Mouse (Mus musculus) MEL (cell line): Measurements from ENCODE around the gene Hnrnpul1. TPM values are rescaled to one million over a fixed set of nuclear protein-coding genes. Genes with fewer than 3 reads are reported as not detected.

ENCODE experiments used
- DNase-seq: peaks from one replicate; pipeline ENCODE4 v3.0.0; 2011; ENCODE audit warnings: low read depth, low spot score
- H3K27ac ChIP-seq: 2 replicates; pipeline ENCODE4 v1.5.1; 2012; ENCODE audit warnings: low read depth, mild to moderate bottlenecking, control low read depth, low read length, moderate library complexity; ENCODE audit not compliant: control insufficient read depth
- H3K27me3 ChIP-seq, 2 experiments: fragments of 150-350 bp in 1 of 2; sonication (generic) in 1 of 2; 2 replicates each; pipeline ENCODE4 v1.6.1; 2012; ENCODE audit warnings: low read length in 2 of 2, mild to moderate bottlenecking in 2 of 2, improper control_type of control experiment in 1 of 2, moderate library complexity in 1 of 2; ENCODE audit not compliant: insufficient read depth in 2 of 2, control insufficient read depth in 1 of 2
- H3K36me3 ChIP-seq, 2 experiments: 2 replicates each; pipeline ENCODE4 v1.6.1; 2012 to 2014; ENCODE audit warnings: low read length in 2 of 2, improper control_type of control experiment in 1 of 2, inconsistent platforms in 1 of 2, mild to moderate bottlenecking in 1 of 2; ENCODE audit not compliant: insufficient read depth in 2 of 2, control insufficient read depth in 1 of 2
- H3K4me1 ChIP-seq, 2 experiments: fragments of 150-350 bp in 1 of 2; sonication (generic) in 1 of 2; 2 replicates each; pipeline ENCODE4 v1.6.1; 2012; ENCODE audit warnings: low read length in 2 of 2, improper control_type of control experiment in 1 of 2, mild to moderate bottlenecking in 1 of 2; ENCODE audit not compliant: insufficient read depth in 2 of 2, control insufficient read depth in 1 of 2
- H3K4me3 ChIP-seq, 2 experiments: fragments of 150-350 bp in 1 of 2; sonication (generic) in 1 of 2; 2 replicates each; pipeline ENCODE4 v1.5.1; 2012; ENCODE audit warnings: low read depth in 2 of 2, low read length in 2 of 2, mild to moderate bottlenecking in 2 of 2, moderate library complexity in 2 of 2, control low read depth in 1 of 2, improper control_type of control experiment in 1 of 2; ENCODE audit not compliant: control insufficient read depth in 1 of 2, insufficient read depth in 1 of 2
- H3K79me2 ChIP-seq: 2 replicates; pipeline ENCODE4 v1.6.1; 2012; ENCODE audit warnings: mild to moderate bottlenecking, low read length, moderate library complexity; ENCODE audit not compliant: control insufficient read depth, poor library complexity, insufficient read depth
- H3K9ac ChIP-seq: 2 replicates; pipeline ENCODE4 v1.6.1; 2012; ENCODE audit warnings: low read depth, mild to moderate bottlenecking, control low read depth, low read length, moderate library complexity; ENCODE audit not compliant: control insufficient read depth, poor library complexity, severe bottlenecking
- H3K9me3 ChIP-seq: fragments of 150-350 bp; sonication (generic); replicated peaks from 2 replicates; pipeline ENCODE4 v1.6.1; 2012; ENCODE audit warnings: mild to moderate bottlenecking, low read length, improper control_type of control experiment, moderate library complexity; ENCODE audit not compliant: insufficient read depth
- CTCF ChIP-seq, 3 experiments: IDR thresholded peaks in 2 of 3; conservative IDR thresholded peaks in 1 of 3; 2 replicates each; pipeline ENCODE4 v1.5.1; 2011 to 2012; ENCODE audit warnings: low read length in 3 of 3, low read depth in 2 of 3, mild to moderate bottlenecking in 2 of 3, improper control_type of control experiment in 1 of 3, inconsistent platforms in 1 of 3, mixed read lengths in 1 of 3, moderate library complexity in 1 of 3; ENCODE audit not compliant: control insufficient read depth in 1 of 3, insufficient read depth in 1 of 3, poor library complexity in 1 of 3, severe bottlenecking in 1 of 3
- EP300 ChIP-seq, 2 experiments: IDR thresholded peaks; 2 replicates each; pipeline ENCODE4 v1.6.1; 2011; ENCODE audit warnings: improper control_type of control experiment in 2 of 2, low read length in 2 of 2, low read depth in 1 of 2, mild to moderate bottlenecking in 1 of 2
- GATA1 ChIP-seq: IDR thresholded peaks from 2 replicates; pipeline ENCODE4 v1.6.1; 2011; ENCODE audit warnings: low read depth, low read length, improper control_type of control experiment
- HCFC1 ChIP-seq: IDR thresholded peaks from 2 replicates; pipeline ENCODE4 v1.6.1; 2012; ENCODE audit warnings: low read depth, mild to moderate bottlenecking, inconsistent platforms, low read length, improper control_type of control experiment, moderate library complexity
- KAT2A ChIP-seq: conservative IDR thresholded peaks from 2 replicates; pipeline ENCODE4 v1.6.1; 2012; ENCODE audit warnings: low read depth, low read length, improper control_type of control experiment, inconsistent platforms
- MAZ ChIP-seq: IDR thresholded peaks from 2 replicates; pipeline ENCODE4 v1.6.1; 2012; ENCODE audit warnings: low read depth, mild to moderate bottlenecking, inconsistent platforms, low read length, improper control_type of control experiment
- MEF2A ChIP-seq: IDR thresholded peaks from 2 replicates; pipeline ENCODE4 v1.6.1; 2014; ENCODE audit warnings: low read depth, mild to moderate bottlenecking, inconsistent platforms, low read length, improper control_type of control experiment; ENCODE audit not compliant: poor library complexity, insufficient replicate concordance, severe bottlenecking; ENCODE audit errors: extremely low read depth
- MYB ChIP-seq: IDR thresholded peaks from 2 replicates; pipeline ENCODE4 v1.6.1; 2011; ENCODE audit warnings: mild to moderate bottlenecking, low read depth, low read length, improper control_type of control experiment
- NELFE ChIP-seq: IDR thresholded peaks from 2 replicates; pipeline ENCODE4 v1.6.1; 2011; ENCODE audit warnings: low read depth, low read length, improper control_type of control experiment
- NRF1 ChIP-seq: IDR thresholded peaks from 2 replicates; pipeline ENCODE4 v1.6.1; 2014; ENCODE audit warnings: low read depth, mild to moderate bottlenecking, inconsistent platforms, low read length, improper control_type of control experiment, moderate library complexity; ENCODE audit not compliant: poor library complexity, insufficient read depth, severe bottlenecking
- SIN3A ChIP-seq: IDR thresholded peaks from 2 replicates; pipeline ENCODE4 v1.6.1; 2012; ENCODE audit warnings: low read length, improper control_type of control experiment, inconsistent platforms
- SMC3 ChIP-seq: IDR thresholded peaks from 2 replicates; pipeline ENCODE4 v1.6.1; 2011; ENCODE audit warnings: low read depth, low read length, improper control_type of control experiment
- polyA plus RNA-seq, 2 experiments: library from polyadenylated mRNA; stranded (reverse) in 1 of 2; unstranded in 1 of 2; fragments of >175 nt in 1 of 2; fragments of >200 nt in 1 of 2; gene quantifications; 2 replicates each; pipeline versions ENCODE4 v1.2.1 to v1.2.4; 2012; ENCODE audit warnings: low replicate concordance in 2 of 2, low read depth in 1 of 2; ENCODE audit not compliant: insufficient read length in 2 of 2, insufficient read depth in 1 of 2, missing spikeins in 1 of 2
- total RNA-seq: library from RNA; depleted of rRNA; stranded (reverse); fragments of 300-350 nt; gene quantifications from 2 replicates; pipeline ENCODE4 v1.2.3, GENCODE M21; 2012

Gene Hnrnpul1
- total and polyA plus RNA-seq, 3 experiments, result 56.1 to 215 (median 181) TPM

DNA sequence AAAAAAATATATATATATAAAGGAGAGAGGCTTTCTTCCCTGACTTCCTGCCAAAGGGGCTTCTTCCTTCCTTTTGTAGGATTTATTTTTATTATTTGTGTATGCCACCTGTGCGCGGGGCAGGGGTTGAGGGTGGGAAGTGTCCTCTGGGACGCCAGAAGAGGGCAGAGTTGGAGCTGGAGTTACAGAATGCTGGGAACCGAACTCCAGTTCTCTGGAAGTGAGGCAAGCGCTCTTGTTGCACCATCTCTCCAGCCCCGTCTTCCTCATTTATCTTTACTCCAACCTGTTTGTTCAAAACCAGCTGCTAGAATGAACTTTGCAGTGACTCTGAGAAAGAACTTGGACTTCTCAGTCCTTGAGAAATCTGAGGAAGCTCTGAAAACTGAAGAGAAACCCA, 74.6 kb downstream of the Hnrnpul1 start:
- no peak for DNase-seq
- no peaks in the 10 kb centered on the region for H3K9me3 ChIP-seq
- TF ChIP-seq SIN3A (no peak), CTCF (IDR thresholded peaks at IDR 0.05 in 2 of 3, conservative IDR thresholded peaks at IDR 0.05 in 1 of 3; ENCODE audit: control insufficient read depth in 1 of 3, insufficient read depth in 1 of 3, low read depth in 2 of 3, low read length in 3 of 3, poor library complexity in 1 of 3, severe bottlenecking in 1 of 3) (peak in 1 of 3 experiments; percentile 38; a peak in 2 of 6 replicates)
- no peaks in the 10 kb centered on the region for H3K27me3 ChIP-seq
- peaks cover 17 to 53% of the 10 kb centered on the region in 2 experiments for H3K4me1 ChIP-seq
- peak overlapping the region; percentile 27 to 46 for H3K4me3 ChIP-seq
- H3K27ac ChIP-seq, result peak overlapping the region; percentile 99
- peaks cover 0 to 46% of the 10 kb centered on the region in 2 experiments; a peak in 2 of 4 replicates for H3K36me3 ChIP-seq
- H3K79me2 ChIP-seq, result peaks cover 23% of the 10 kb centered on the region
- H3K9ac ChIP-seq, result peak overlapping the region; percentile 68

DNA sequence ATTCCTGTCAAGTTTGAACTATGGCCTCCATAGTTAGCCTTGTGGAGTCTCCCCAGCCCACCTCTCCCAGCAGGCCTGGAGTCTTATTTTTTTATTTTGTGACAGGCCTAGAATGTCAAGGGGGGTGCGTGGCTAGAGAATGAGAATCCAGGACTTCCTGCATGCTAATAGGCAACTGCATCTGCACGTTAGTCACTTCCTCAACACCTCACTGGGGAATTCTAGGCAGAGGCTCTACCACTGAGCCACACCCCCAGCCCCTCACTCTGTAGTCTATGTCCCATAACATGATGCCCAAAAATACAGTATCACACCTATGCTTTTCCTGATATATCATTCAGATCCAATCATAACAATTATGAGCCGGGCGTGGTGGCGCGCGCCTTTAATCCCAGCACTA, 77.5 kb downstream of the Hnrnpul1 start:
- no peak for TF ChIP-seq CTCF (IDR thresholded peaks at IDR 0.05 in 2 of 3, conservative IDR thresholded peaks at IDR 0.05 in 1 of 3; ENCODE audit: control insufficient read depth in 1 of 3, insufficient read depth in 1 of 3, low read depth in 2 of 3, low read length in 3 of 3, poor library complexity in 1 of 3, severe bottlenecking in 1 of 3)
- TF ChIP-seq SMC3, result no peak
- no peak for TF ChIP-seq MEF2A
- TF ChIP-seq KAT2A, result no peak

DNA sequence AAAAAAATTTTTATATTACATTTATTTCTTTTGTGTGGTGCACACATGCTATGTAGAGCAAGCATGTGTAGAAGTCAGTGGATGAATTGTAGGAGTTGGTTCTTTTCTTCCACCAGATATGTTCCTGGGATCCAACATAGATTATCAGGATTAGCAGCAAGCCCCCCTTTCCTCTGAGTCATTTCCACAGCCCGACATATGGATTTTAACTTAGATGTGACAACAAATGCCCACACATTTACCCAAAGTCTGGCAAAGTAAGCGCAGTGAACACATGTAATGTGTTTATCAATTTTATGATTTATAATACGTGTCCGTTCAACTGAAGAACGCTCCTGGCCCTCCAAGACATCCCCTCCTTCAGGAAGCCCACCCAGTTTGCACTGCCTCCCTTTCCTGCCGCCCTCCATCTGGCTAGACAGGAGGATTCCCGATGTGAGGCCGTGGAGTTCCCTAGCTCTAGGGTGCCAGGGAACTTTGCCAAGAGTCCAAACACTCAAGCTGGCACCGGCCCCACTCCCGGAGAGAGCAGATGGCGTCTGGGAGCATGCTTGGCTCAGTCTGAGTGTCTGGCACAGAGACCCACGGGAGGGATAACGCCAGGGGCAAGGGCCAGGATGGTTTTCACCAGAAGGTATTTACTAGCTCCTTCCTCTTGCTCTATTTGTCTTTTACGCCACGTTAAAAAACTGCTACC, 78.3 kb downstream of the Hnrnpul1 start:
- Histone ChIP-seq H3K4me3 (no peak overlapping the region), H3K36me3 (peaks cover 0 to 23% of the 10 kb centered on the region in 2 experiments; a peak in 2 of 4 replicates), H3K27ac (no peak overlapping the region), H3K79me2 (peaks cover 2% of the 10 kb centered on the region; the same call in 1 of the 2 replicates), H3K9ac (no peak overlapping the region), H3K4me1 (peaks cover 4 to 28% of the 10 kb centered on the region in 2 experiments; a peak in 2 of 4 replicates), H3K27me3 (no peaks in the 10 kb centered on the region), H3K9me3 (no peaks in the 10 kb centered on the region)
- TF ChIP-seq NRF1 (no peak), GATA1 (no peak), EP300 (IDR thresholded peaks at IDR 0.05; ENCODE audit: low read depth in 1 of 2, low read length in 2 of 2) (no peak), MEF2A (no peak), MYB (no peak), MAZ (no peak), NELFE (no peak), HCFC1 (no peak)
- DNase-seq, result no peak

More for the DNA sequence above, 77.5 kb downstream of the Hnrnpul1 start:
- Histone ChIP-seq H3K9me3 (no peaks in the 10 kb centered on the region), H3K36me3 (peaks cover 0 to 23% of the 10 kb centered on the region in 2 experiments; a peak in 2 of 4 replicates), H3K27me3 (no peaks in the 10 kb centered on the region), H3K4me3 (no peak overlapping the region), H3K79me2 (peaks cover 6% of the 10 kb centered on the region), H3K4me1 (peaks cover 4 to 29% of the 10 kb centered on the region in 2 experiments; a peak in 2 of 4 replicates), H3K9ac (no peak overlapping the region), H3K27ac (no peak overlapping the region)
- DNase-seq, result no peak
